Mouse (Mus musculus): Measurements from ENCODE around the gene Crk. TPM values are rescaled to one million over a fixed set of nuclear protein-coding genes. Genes with fewer than 3 reads are reported as not detected.

Crk gene
- polyA plus RNA-seq (2017; shearing (Covaris generic)), result 11.5 TPM

DNA sequence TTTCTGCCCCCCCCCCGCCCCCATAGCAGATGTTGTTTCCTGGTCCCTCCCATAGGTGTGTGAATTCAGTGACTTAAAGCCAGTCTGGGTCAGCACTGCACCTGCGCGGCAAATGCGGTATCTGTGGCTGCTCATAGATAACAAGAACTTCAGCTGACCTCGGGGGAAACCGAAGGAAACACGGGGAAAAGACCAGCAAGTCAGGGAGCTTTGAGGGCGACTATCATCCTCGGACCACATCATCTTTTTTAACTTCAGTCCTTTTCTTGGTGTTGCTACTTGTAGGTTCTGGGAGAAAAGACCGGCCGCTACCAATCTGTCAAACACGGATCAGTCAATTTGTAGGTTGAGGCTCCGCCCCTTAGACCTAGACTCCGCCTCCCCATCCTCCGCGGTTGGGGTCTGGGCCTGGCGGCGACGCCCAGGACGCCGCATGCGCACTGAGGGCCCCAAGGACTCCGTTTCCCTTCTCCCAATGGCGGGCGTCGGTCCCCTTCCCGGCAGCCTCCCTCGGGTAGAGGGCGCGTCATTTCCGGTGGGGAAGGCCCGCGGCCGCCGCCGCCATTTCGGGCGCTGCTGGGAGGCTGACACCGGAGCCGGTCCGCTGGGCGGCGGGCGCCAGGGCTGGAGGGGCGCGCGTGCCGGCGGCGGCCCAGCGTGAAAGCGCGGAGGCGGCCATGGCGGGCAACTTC is at the start of gene Crk:
Crk (plus strand) TSS at position 513 of the 692 bp plus-strand sequence.

DNA sequence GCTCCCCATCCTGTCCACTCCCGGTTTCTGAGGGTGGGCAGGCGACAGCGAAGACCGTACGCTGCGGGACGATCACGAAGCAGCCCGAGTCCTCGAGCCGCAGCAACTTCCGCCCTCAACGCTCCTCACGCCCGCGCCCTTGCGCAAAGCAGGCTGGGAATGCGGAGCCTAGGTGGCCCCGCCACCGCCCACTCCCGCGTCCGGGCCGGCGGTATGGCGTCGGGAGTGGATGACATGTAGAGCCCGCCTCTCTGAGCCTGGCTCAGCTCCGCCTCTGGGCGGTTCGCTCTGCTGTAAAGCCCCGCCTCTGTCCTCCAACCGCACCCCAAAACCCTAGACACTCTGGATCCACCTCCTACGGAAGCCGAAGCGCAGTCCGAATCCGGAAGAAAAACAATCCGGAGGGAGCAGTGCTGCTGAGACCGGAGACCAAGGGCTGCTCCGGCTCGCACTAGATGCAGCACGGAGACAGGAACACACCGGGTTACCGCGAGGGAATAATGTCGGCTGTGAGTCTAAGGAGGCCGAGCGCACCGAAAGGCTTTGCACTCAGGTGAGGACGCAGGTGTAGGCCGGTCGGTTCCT is 48.3 kb upstream of the Crk start, which contains the start of gene Inpp5k:
Inpp5k (plus strand) TSS at position 344 of the 585 bp plus-strand sequence.

DNA sequence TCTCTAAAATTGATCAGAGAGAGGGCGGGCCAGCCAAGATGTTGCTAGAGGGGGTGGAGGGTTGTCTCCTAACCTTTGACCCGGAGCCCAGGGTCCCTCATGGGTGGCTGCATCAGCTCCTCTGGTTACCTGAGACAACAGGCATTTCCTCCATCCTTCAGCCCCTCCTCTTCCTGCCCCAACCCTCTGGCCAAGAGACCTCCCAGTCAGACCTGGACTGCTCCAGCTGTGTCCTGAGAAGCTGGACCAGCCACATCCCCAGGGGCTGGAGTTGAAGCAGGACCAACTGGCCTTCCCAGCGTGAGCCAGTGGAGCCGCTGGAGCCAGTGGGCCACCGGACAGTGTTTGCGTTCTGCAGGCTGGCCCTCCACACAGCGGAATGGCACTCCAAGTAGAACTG is 28.7 kb upstream of the Crk start, which contains the start of gene Myo1c:
Myo1c (plus strand) TSS at position 194 of the 400 bp plus-strand sequence.

DNA sequence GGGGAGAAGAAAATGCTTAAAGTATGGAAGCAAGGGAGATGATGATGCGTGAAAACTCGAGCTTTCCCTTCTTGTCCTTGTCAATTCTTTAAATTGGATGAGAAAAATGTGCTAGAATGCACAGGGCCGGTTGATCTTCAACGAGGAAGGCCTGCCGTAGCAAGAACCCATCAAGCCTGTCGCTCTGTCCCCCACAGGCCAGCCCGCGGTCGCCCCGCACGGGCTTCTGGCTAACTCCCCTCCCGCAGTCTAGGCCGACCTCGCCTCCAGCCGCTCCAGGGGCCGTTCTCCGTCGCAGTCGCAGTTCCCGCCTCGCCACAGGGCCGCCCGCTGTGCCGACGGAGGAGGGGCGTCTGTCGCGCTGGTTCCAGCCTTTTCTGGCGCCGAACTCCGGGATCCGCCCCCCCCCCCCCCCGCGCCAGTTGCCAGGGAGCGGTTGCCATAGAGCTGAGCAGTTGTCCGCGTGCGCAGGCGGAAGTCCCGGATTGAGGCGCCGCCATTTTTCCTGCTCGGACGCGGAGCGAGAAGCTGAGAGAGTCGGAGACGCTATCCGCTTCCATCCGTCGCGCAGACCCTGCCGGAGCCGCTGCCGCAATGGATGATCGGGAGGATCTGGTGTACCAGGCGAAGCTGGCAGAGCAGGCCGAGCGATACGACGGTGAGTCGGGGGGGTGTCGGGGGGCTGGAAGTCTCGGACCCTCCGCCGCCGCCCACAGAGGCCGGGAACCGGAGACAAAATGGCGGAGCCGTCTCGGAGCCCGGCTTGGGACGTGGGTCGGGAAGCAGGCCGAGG is 53.6 kb downstream of the Crk start, which contains the start of gene Ywhae:
Ywhae (plus strand) TSS at position 436 of the 793 bp plus-strand sequence.

Other genes starting within 250 kb of the Crk start
- not detected for gene Serpinf2, start 239.7 kb upstream of the Crk start, polyA plus RNA-seq (2017; shearing (Covaris generic))
- gene Wdr81, start 224.5 kb upstream of the Crk start, polyA plus RNA-seq (2017; shearing (Covaris generic)), result 21.9 TPM
- gene Tlcd2, start 217.5 kb upstream of the Crk start, polyA plus RNA-seq (2017; shearing (Covaris generic)), result 8.3 TPM
- gene Prpf8, start 192.4 kb upstream of the Crk start, polyA plus RNA-seq (2017; shearing (Covaris generic)), result 75.9 TPM
- not detected for gene Rilp, start 169.2 kb upstream of the Crk start, polyA plus RNA-seq (2017; shearing (Covaris generic))
- 1.4 TPM for gene Scarf1, start 165.7 kb upstream of the Crk start, polyA plus RNA-seq (2017; shearing (Covaris generic))
- 80.3 TPM for gene Slc43a2, start 147.6 kb upstream of the Crk start, polyA plus RNA-seq (2017; shearing (Covaris generic))
- 55.6 TPM for gene Pitpna, start 91.2 kb upstream of the Crk start, polyA plus RNA-seq (2017; shearing (Covaris generic))
- gene Inpp5k, start 48.3 kb upstream of the Crk start, polyA plus RNA-seq (2017; shearing (Covaris generic)), result 130 TPM
- 46.1 TPM for gene Myo1c, start 28.8 kb upstream of the Crk start, polyA plus RNA-seq (2017; shearing (Covaris generic))
- gene Ywhae, start 53.6 kb downstream of the Crk start, polyA plus RNA-seq (2017; shearing (Covaris generic)), result 256 TPM
- not detected for gene Doc2b, start 116.8 kb downstream of the Crk start, polyA plus RNA-seq (2017; shearing (Covaris generic))

Measured in activated CD4-positive, CD25-positive, alpha-beta regulatory T cell, adult 9 weeks (primary cell).